Mouse (Mus musculus) stomach, postnatal 0 days (tissue): ENCODE measurements at regions not wholly inside any gene's neighbourhood (a gene's known extent, or its start where the extent isn't known, plus 50 kb on each side); places are given as distances from the start of the nearest gene placed in this dataset.

Experiments used
- ATAC-seq: fragments of 200-750 bp; cut with Nextera tagmentation; 2 replicates; pipeline ENCODE4 v1.8.0; 2017; ENCODE audit not compliant: low FRiP score, low TSS enrichment
- DNase-seq: peaks from one replicate; pipeline ENCODE4 v3.0.0-alpha.2; 2016; ENCODE audit warnings: low spot score
- H3K27ac ChIP-seq: fragments of 300-500 bp; sonication (generic); replicated peaks from 2 replicates; pipeline ENCODE4 v1.5.1; 2014; ENCODE audit warnings: mild to moderate bottlenecking, control low read depth
- H3K27me3 ChIP-seq: fragments of 300-500 bp; sonication (generic); 2 replicates; pipeline ENCODE4 v1.6.1; 2014; ENCODE audit warnings: low read length; ENCODE audit not compliant: control insufficient read depth, insufficient read depth
- H3K36me3 ChIP-seq: fragments of 300-500 bp; sonication (generic); 2 replicates; pipeline ENCODE4 v1.6.1; 2014; ENCODE audit warnings: low read length, mixed read lengths; ENCODE audit not compliant: control insufficient read depth, insufficient read depth
- H3K4me1 ChIP-seq: fragments of 300-500 bp; sonication (generic); replicated peaks from 2 replicates; pipeline ENCODE4 v1.6.1; 2014; ENCODE audit warnings: antibody characterized with exemption; ENCODE audit not compliant: control insufficient read depth, insufficient read depth
- H3K4me2 ChIP-seq: fragments of 300-500 bp; sonication (generic); replicated peaks from 2 replicates; pipeline ENCODE4 v1.6.1; 2014; ENCODE audit warnings: low read depth, mild to moderate bottlenecking, control low read depth, moderate library complexity
- H3K4me3 ChIP-seq: fragments of 300-500 bp; sonication (generic); 2 replicates; pipeline ENCODE4 v1.5.1; 2014; ENCODE audit warnings: low read depth, low read length, control low read depth
- H3K9ac ChIP-seq: fragments of 300-500 bp; sonication (generic); 2 replicates; pipeline ENCODE4 v1.6.1; 2014; ENCODE audit warnings: mild to moderate bottlenecking, low read length, control low read depth, mixed read lengths
- H3K9me3 ChIP-seq: fragments of 300-500 bp; sonication (generic); 2 replicates; pipeline ENCODE4 v1.6.1; 2016; ENCODE audit warnings: low read length; ENCODE audit not compliant: control insufficient read depth
- CTCF ChIP-seq: IDR thresholded peaks from 2 replicates; pipeline ENCODE4 v1.5.1; 2016; ENCODE audit warnings: antibody characterized with exemption, low read depth, mild to moderate bottlenecking, moderate library complexity
- EP300 ChIP-seq: optimal IDR thresholded peaks from 2 replicates; pipeline ENCODE3; 2016; ENCODE audit warnings: antibody characterized with exemption
- WGBS: fragments of 180-500 bp; shearing (Covaris S2); extraction: QIAGEN DNeasy Blood & Tissue Kit; methylation state at CpG from one replicate; pipeline ENCODE4 v1.1.7; 2014; 5-methylcytosine and 5-hydroxymethylcytosine counted together

- no peak overlapping the region for H3K9ac ChIP-seq
- H3K36me3 ChIP-seq, result no peaks in the 10 kb centered on the region
- DNase-seq (peak; percentile 18), ATAC-seq (no peak)
- no peak overlapping the region; the same call in 1 of the 2 replicates for H3K4me3 ChIP-seq
- TF ChIP-seq EP300 (no peak), CTCF (no peak)
- peak overlapping the region; percentile 37 for H3K4me2 ChIP-seq
- no peaks in the 10 kb centered on the region; the same call in 1 of the 2 replicates for H3K4me1 ChIP-seq
- no peaks in the 10 kb centered on the region for H3K9me3 ChIP-seq
- no peak overlapping the region for H3K27ac ChIP-seq
- no peaks in the 10 kb centered on the region for H3K27me3 ChIP-seq
- WGBS, result 18% methylated on average over 18 of the region's 18 CpGs
Measured at GRCm38 (mm10) chr8:89317514-89318289, 273.7 kb upstream of the Sall1 start.

- Histone ChIP-seq H3K9ac (no peak overlapping the region), H3K4me2 (no peak overlapping the region), H3K4me3 (no peak overlapping the region), H3K27me3 (no peaks in the 10 kb centered on the region), H3K9me3 (no peaks in the 10 kb centered on the region), H3K4me1 (no peaks in the 10 kb centered on the region; the same call in 1 of the 2 replicates), H3K27ac (no peak overlapping the region), H3K36me3 (no peaks in the 10 kb centered on the region)
- TF ChIP-seq CTCF (no peak), EP300 (no peak)
- WGBS, result 66% methylated on average over 12 of the region's 12 CpGs
- ATAC-seq (no peak), DNase-seq (no peak)
Measured at GRCm38 (mm10) chr8:89316566-89317175, 272.7 kb upstream of the Sall1 start.

GRCm38 (mm10) chr8:89314907-89315306 is 270.9 kb upstream of the Sall1 start:
- 84% methylated on average over 3 of the region's 3 CpGs for WGBS

GRCm38 (mm10) chr8:89310696-89311214 is 266.8 kb upstream of the Sall1 start:
- ATAC-seq, result no peak
- Histone ChIP-seq H3K27ac (no peak overlapping the region), H3K4me2 (no peak overlapping the region), H3K36me3 (no peaks in the 10 kb centered on the region), H3K4me1 (no peaks in the 10 kb centered on the region), H3K27me3 (no peaks in the 10 kb centered on the region), H3K9ac (no peak overlapping the region), H3K4me3 (no peak overlapping the region), H3K9me3 (no peaks in the 10 kb centered on the region)
- TF ChIP-seq CTCF (no peak), EP300 (no peak)
- 40% methylated on average over 5 of the region's 5 CpGs for WGBS
- DNase-seq, result no peak

More at GRCm38 (mm10) chr8:89314907-89315306, 270.9 kb upstream of the Sall1 start:
- no peak for ATAC-seq
- no peak for DNase-seq
- H3K9me3 ChIP-seq, result no peaks in the 10 kb centered on the region
- no peak overlapping the region for H3K4me3 ChIP-seq
- no peak overlapping the region for H3K4me2 ChIP-seq
- H3K27me3 ChIP-seq, result no peaks in the 10 kb centered on the region
- no peak overlapping the region for H3K9ac ChIP-seq
- TF ChIP-seq EP300 (no peak), CTCF (no peak)
- H3K4me1 ChIP-seq, result no peaks in the 10 kb centered on the region; the same call in 1 of the 2 replicates
- H3K27ac ChIP-seq, result no peak overlapping the region
- no peaks in the 10 kb centered on the region for H3K36me3 ChIP-seq

GRCm38 (mm10) chr8:89309591-89309990 is 265.6 kb upstream of the Sall1 start:
- Histone ChIP-seq H3K4me1 (no peaks in the 10 kb centered on the region), H3K4me2 (no peak overlapping the region), H3K4me3 (no peak overlapping the region), H3K27me3 (no peaks in the 10 kb centered on the region), H3K9me3 (no peaks in the 10 kb centered on the region), H3K27ac (no peak overlapping the region), H3K36me3 (no peaks in the 10 kb centered on the region), H3K9ac (no peak overlapping the region)
- ATAC-seq, result no peak
- TF ChIP-seq CTCF, result no peak
- TF ChIP-seq EP300, result no peak
- WGBS, result 29% methylated on average over 4 of the region's 4 CpGs
- no peak for DNase-seq

- DNase-seq, result no peak
- ATAC-seq, result no peak
- no peaks in the 10 kb centered on the region for H3K9me3 ChIP-seq
- no peak overlapping the region for H3K27ac ChIP-seq
- H3K27me3 ChIP-seq, result no peaks in the 10 kb centered on the region
- WGBS, result 43% methylated on average over 5 of the region's 5 CpGs
- no peaks in the 10 kb centered on the region for H3K36me3 ChIP-seq
- no peak for TF ChIP-seq EP300
- TF ChIP-seq CTCF, result no peak
- H3K4me3 ChIP-seq, result no peak overlapping the region
- H3K4me2 ChIP-seq, result no peak overlapping the region
- H3K4me1 ChIP-seq, result no peaks in the 10 kb centered on the region
- H3K9ac ChIP-seq, result no peak overlapping the region
Measured at GRCm38 (mm10) chr8:89308950-89309349, 265.0 kb upstream of the Sall1 start.
